Mouse (Mus musculus): ENCODE results near the gene Spag9. TPM values are rescaled to one million over a fixed set of nuclear protein-coding genes. Genes with fewer than 3 reads are reported as not detected.

Spag9 gene
- polyA plus RNA-seq, 1 experiment from 2014 or later, result 10.0 TPM

DNA sequence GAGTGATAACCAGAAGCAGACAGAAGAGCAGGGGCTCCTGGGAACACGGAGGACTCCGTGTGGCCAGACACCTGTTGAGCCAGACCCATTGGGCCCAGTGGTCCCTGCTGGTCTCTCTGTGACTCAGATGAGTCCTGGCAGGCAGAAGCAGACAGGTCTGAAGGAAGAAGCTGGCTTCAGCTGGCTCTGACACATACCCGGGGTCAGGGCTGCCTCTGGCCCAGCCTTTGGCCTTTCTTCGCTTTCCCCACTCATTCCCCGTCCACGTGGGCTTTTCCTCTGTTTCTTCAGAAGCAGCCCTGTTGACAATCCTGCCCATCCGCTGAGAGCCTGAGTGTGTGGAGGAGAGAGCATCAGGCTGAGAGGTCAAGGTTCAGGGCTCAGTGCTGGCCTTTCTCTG, 179.4 kb downstream of the Spag9 start:
- no peak for DNase-seq
- peaks cover 37% of the 10 kb centered on the region for H3K4me1 ChIP-seq (replicated peaks)
- ATAC-seq (ENCODE audit: low read depth), result no peak
- no peak overlapping the region for H3K27ac ChIP-seq
- H3K9me3 ChIP-seq (replicated peaks), result no peaks in the 10 kb centered on the region
- 0 out of 2 replicates have a peak, but pooled peaks cover 4% of the 10 kb centered on the region for H3K27me3 ChIP-seq
- no peak overlapping the region for H3K9ac ChIP-seq
- no peak overlapping the region for H3K4me2 ChIP-seq
- H3K4me3 ChIP-seq (replicated peaks), result no peak overlapping the region
- H3K36me3 ChIP-seq, result no peaks in the 10 kb centered on the region
- 64% methylated on average over 7 of the region's 7 CpGs for WGBS (ENCODE audit: insufficient replicate concordance)

Other genes with a start within 250 kb of the Spag9 start
- gene Utp18, start 110.3 kb upstream of the Spag9 start, polyA plus RNA-seq (2015; fragmentation: Nextera tagmentation; extraction: Ambion mirVana), result 22.4 and 29.1 TPM in 2 replicates
- 7.8 and 8.5 TPM in 2 replicates for gene Mbtd1, start 110.2 kb upstream of the Spag9 start, polyA plus RNA-seq (2015; fragmentation: Nextera tagmentation; extraction: Ambion mirVana)
- gene Nme2, start 39.8 kb upstream of the Spag9 start, polyA plus RNA-seq (2015; fragmentation: Nextera tagmentation; extraction: Ambion mirVana), result 81.5 and 82.6 TPM in 2 replicates
- gene Gm20390, start 27.8 kb upstream of the Spag9 start, polyA plus RNA-seq (2015; fragmentation: Nextera tagmentation; extraction: Ambion mirVana), result 247 and 263 TPM in 2 replicates
- 177 and 207 TPM in 2 replicates for gene Nme1, start 27.6 kb upstream of the Spag9 start, polyA plus RNA-seq (2015; fragmentation: Nextera tagmentation; extraction: Ambion mirVana)
- gene Tob1, start 215.4 kb downstream of the Spag9 start, polyA plus RNA-seq (2015; fragmentation: Nextera tagmentation; extraction: Ambion mirVana), result 9.5 and 12.4 TPM in 2 replicates
- gene Wfikkn2, start 249.9 kb downstream of the Spag9 start, polyA plus RNA-seq (2015; fragmentation: Nextera tagmentation; extraction: Ambion mirVana), result 0.22 and 0.23 TPM in 2 replicates

Data from liver, embryonic 13.5 days (tissue).